Mouse (Mus musculus) midbrain, embryonic 16.5 days (tissue): ENCODE measurements at regions not wholly inside any gene's neighbourhood (a gene's known extent, or its start where the extent isn't known, plus 50 kb on each side); places are given as distances from the start of the nearest gene placed in this dataset.

Source experiments
- ATAC-seq: fragments of 200-750 bp; cut with Nextera tagmentation; 2 replicates; pipeline ENCODE4 v1.8.0; 2017; ENCODE audit warnings: moderate TSS enrichment
- H3K27ac ChIP-seq: fragments of 300-500 bp; sonication (generic); 2 replicates; pipeline ENCODE4 v1.5.1; 2014; ENCODE audit warnings: mild to moderate bottlenecking, low read length, mixed read lengths
- H3K27me3 ChIP-seq: fragments of 300-500 bp; sonication (generic); 2 replicates; pipeline ENCODE4 v1.6.1; 2014; ENCODE audit warnings: low read depth, low read length, mixed read lengths; ENCODE audit not compliant: control insufficient read depth, insufficient read depth
- H3K36me3 ChIP-seq: fragments of 300-500 bp; sonication (generic); 2 replicates; pipeline ENCODE4 v1.6.1; 2014; ENCODE audit warnings: mild to moderate bottlenecking, low read length, moderate library complexity, mixed read lengths; ENCODE audit not compliant: control insufficient read depth, insufficient read depth
- H3K4me1 ChIP-seq: fragments of 300-500 bp; sonication (generic); 2 replicates; pipeline ENCODE4 v1.6.1; 2014; ENCODE audit warnings: mild to moderate bottlenecking, low read length, mixed read lengths; ENCODE audit not compliant: control insufficient read depth, insufficient read depth
- H3K4me2 ChIP-seq: fragments of 300-500 bp; sonication (generic); 2 replicates; pipeline ENCODE4 v1.6.1; 2014; ENCODE audit warnings: mild to moderate bottlenecking, low read length, mixed read lengths
- H3K4me3 ChIP-seq: fragments of 300-500 bp; sonication (generic); 2 replicates; pipeline ENCODE4 v1.5.1; 2014; ENCODE audit warnings: low read depth, mild to moderate bottlenecking, low read length, moderate library complexity, mixed read lengths
- H3K9ac ChIP-seq: fragments of 300-500 bp; sonication (generic); 2 replicates; pipeline ENCODE4 v1.6.1; 2014; ENCODE audit warnings: low read depth, low read length, mixed read lengths
- H3K9me3 ChIP-seq: fragments of 300-500 bp; sonication (generic); replicated peaks from 2 replicates; pipeline ENCODE4 v1.6.1; 2014; ENCODE audit warnings: mild to moderate bottlenecking, low read length, mixed read lengths; ENCODE audit not compliant: control insufficient read depth, poor library complexity, severe bottlenecking
- WGBS: fragments of 180-500 bp; shearing (Covaris S2); extraction: QIAGEN DNeasy Blood & Tissue Kit; methylation state at CpG from one replicate; pipeline ENCODE4 v1.1.7; 2014; 5-methylcytosine and 5-hydroxymethylcytosine counted together

- no peaks in the 10 kb centered on the region for H3K4me1 ChIP-seq
- no peak overlapping the region for H3K4me3 ChIP-seq
- no peaks in the 10 kb centered on the region for H3K27me3 ChIP-seq
- WGBS, result 77% methylated on average over 3 of the region's 3 CpGs
- no peaks in the 10 kb centered on the region; the same call in 1 of the 2 replicates for H3K9me3 ChIP-seq
- no peak for ATAC-seq
- no peak overlapping the region for H3K9ac ChIP-seq
- no peak overlapping the region for H3K27ac ChIP-seq
- H3K36me3 ChIP-seq, result no peaks in the 10 kb centered on the region
- H3K4me2 ChIP-seq, result no peak overlapping the region
Observed at GRCm38 (mm10) chr3:17201773-17202172, 746.4 kb upstream of the Cypt12 start.

GRCm38 (mm10) chr3:17214031-17214430, 734.2 kb upstream of the Cypt12 start:
- no peaks in the 10 kb centered on the region for H3K4me1 ChIP-seq
- H3K9ac ChIP-seq, result no peak overlapping the region
- 41% methylated on average over 3 of the region's 3 CpGs for WGBS
- no peak for ATAC-seq
- no peaks in the 10 kb centered on the region for H3K27me3 ChIP-seq
- no peak overlapping the region for H3K27ac ChIP-seq
- no peaks in the 10 kb centered on the region for H3K36me3 ChIP-seq
- H3K9me3 ChIP-seq, result no peaks in the 10 kb centered on the region
- H3K4me2 ChIP-seq, result no peak overlapping the region
- H3K4me3 ChIP-seq, result no peak overlapping the region

- 47% methylated on average over 2 of the region's 2 CpGs for WGBS
- H3K27me3 ChIP-seq, result no peaks in the 10 kb centered on the region
- no peaks in the 10 kb centered on the region for H3K36me3 ChIP-seq
- H3K4me1 ChIP-seq, result no peaks in the 10 kb centered on the region
- no peak overlapping the region for H3K4me3 ChIP-seq
- no peak overlapping the region for H3K9ac ChIP-seq
- no peak for ATAC-seq
- H3K27ac ChIP-seq, result no peak overlapping the region
- H3K9me3 ChIP-seq, result no peaks in the 10 kb centered on the region
- H3K4me2 ChIP-seq, result no peak overlapping the region
Observed at GRCm38 (mm10) chr3:17216825-17217224, 731.4 kb upstream of the Cypt12 start.

- Histone ChIP-seq H3K4me1 (no peaks in the 10 kb centered on the region), H3K9me3 (no peaks in the 10 kb centered on the region), H3K4me3 (no peak overlapping the region), H3K4me2 (no peak overlapping the region), H3K27me3 (no peaks in the 10 kb centered on the region), H3K27ac (no peak overlapping the region), H3K9ac (no peak overlapping the region), H3K36me3 (no peaks in the 10 kb centered on the region)
- ATAC-seq, result no peak
- 9% methylated on average over 1 of the region's 1 CpGs for WGBS
Observed at GRCm38 (mm10) chr3:17238407-17238806, 709.8 kb upstream of the Cypt12 start.

GRCm38 (mm10) chr3:17258397-17258796, 689.8 kb upstream of the Cypt12 start:
- ATAC-seq, result no peak
- Histone ChIP-seq H3K4me3 (no peak overlapping the region), H3K27ac (no peak overlapping the region), H3K9me3 (no peaks in the 10 kb centered on the region), H3K9ac (no peak overlapping the region), H3K36me3 (no peaks in the 10 kb centered on the region), H3K27me3 (no peaks in the 10 kb centered on the region), H3K4me1 (no peaks in the 10 kb centered on the region), H3K4me2 (no peak overlapping the region)

GRCm38 (mm10) chr3:17259093-17259492, 689.1 kb upstream of the Cypt12 start:
- H3K9me3 ChIP-seq, result no peaks in the 10 kb centered on the region
- no peaks in the 10 kb centered on the region for H3K4me1 ChIP-seq
- no peak overlapping the region for H3K4me2 ChIP-seq
- no peak overlapping the region for H3K9ac ChIP-seq
- H3K27ac ChIP-seq, result no peak overlapping the region
- ATAC-seq, result no peak
- H3K36me3 ChIP-seq, result no peaks in the 10 kb centered on the region
- no peaks in the 10 kb centered on the region for H3K27me3 ChIP-seq
- WGBS, result 83% methylated on average over 3 of the region's 3 CpGs
- no peak overlapping the region for H3K4me3 ChIP-seq

- Histone ChIP-seq H3K4me2 (no peak overlapping the region), H3K9ac (no peak overlapping the region), H3K27me3 (no peaks in the 10 kb centered on the region), H3K27ac (0 out of 2 replicates have a peak overlapping the region, but pooled peaks have one; percentile 2), H3K36me3 (no peaks in the 10 kb centered on the region), H3K4me3 (no peak overlapping the region), H3K4me1 (no peaks in the 10 kb centered on the region), H3K9me3 (no peaks in the 10 kb centered on the region)
- WGBS, result 32% methylated on average over 6 of the region's 6 CpGs
- ATAC-seq, result peak; percentile 66; the same call in 1 of the 2 replicates
Observed at GRCm38 (mm10) chr3:17281231-17281630, 667.0 kb upstream of the Cypt12 start.

GRCm38 (mm10) chr3:17282881-17283280, 665.3 kb upstream of the Cypt12 start:
- ATAC-seq, result no peak
- 83% methylated on average over 3 of the region's 3 CpGs for WGBS
- Histone ChIP-seq H3K4me2 (no peak overlapping the region), H3K4me1 (no peaks in the 10 kb centered on the region), H3K4me3 (no peak overlapping the region), H3K9me3 (no peaks in the 10 kb centered on the region), H3K9ac (no peak overlapping the region), H3K27ac (no peak overlapping the region), H3K27me3 (no peaks in the 10 kb centered on the region), H3K36me3 (no peaks in the 10 kb centered on the region)

- Histone ChIP-seq H3K27ac (peak overlapping the region; percentile 59; the same call in 1 of the 2 replicates), H3K4me2 (no peak overlapping the region), H3K4me1 (peaks cover 8% of the 10 kb centered on the region), H3K36me3 (no peaks in the 10 kb centered on the region), H3K27me3 (no peaks in the 10 kb centered on the region), H3K4me3 (no peak overlapping the region), H3K9ac (no peak overlapping the region), H3K9me3 (no peaks in the 10 kb centered on the region)
- no peak for ATAC-seq
Observed at GRCm38 (mm10) chr3:17317523-17317922, 630.7 kb upstream of the Cypt12 start.

GRCm38 (mm10) chr3:17318450-17318849, 629.8 kb upstream of the Cypt12 start:
- ATAC-seq, result no peak
- H3K4me3 ChIP-seq, result no peak overlapping the region
- H3K4me1 ChIP-seq, result peaks cover 13% of the 10 kb centered on the region
- WGBS, result 81% methylated on average over 3 of the region's 3 CpGs
- H3K9me3 ChIP-seq, result no peaks in the 10 kb centered on the region
- H3K4me2 ChIP-seq, result no peak overlapping the region
- H3K36me3 ChIP-seq, result no peaks in the 10 kb centered on the region
- no peaks in the 10 kb centered on the region for H3K27me3 ChIP-seq
- no peak overlapping the region for H3K9ac ChIP-seq
- H3K27ac ChIP-seq, result peak overlapping the region; percentile 90
